Mouse (Mus musculus) heart, embryonic 13.5 days (tissue): ENCODE data around the gene Tyw1. TPM values are rescaled to one million over a fixed set of nuclear protein-coding genes. Genes with fewer than 3 reads are reported as not detected.

Experiments used
- ATAC-seq: fragments of 200-750 bp; cut with Nextera tagmentation; 2 replicates; pipeline ENCODE4 v1.8.0; 2017; ENCODE audit warnings: moderate TSS enrichment; ENCODE audit not compliant: insufficient number of reproducible peaks, low FRiP score, low TSS enrichment; ENCODE audit errors: extremely low read depth
- H3K27ac ChIP-seq: fragments of 300-500 bp; sonication (generic); replicated peaks from 2 replicates; pipeline ENCODE4 v1.5.1; 2015; ENCODE audit warnings: moderate library complexity, mild to moderate bottlenecking, inconsistent platforms
- H3K27me3 ChIP-seq: fragments of 300-500 bp; sonication (generic); replicated peaks from 2 replicates; pipeline ENCODE4 v1.6.1; 2015; ENCODE audit warnings: mild to moderate bottlenecking, inconsistent platforms
- H3K36me3 ChIP-seq: fragments of 300-500 bp; sonication (generic); 2 replicates; pipeline ENCODE4 v1.6.1; 2015; ENCODE audit warnings: mild to moderate bottlenecking, inconsistent platforms
- H3K4me1 ChIP-seq: fragments of 300-500 bp; sonication (generic); 2 replicates; pipeline ENCODE4 v1.6.1; 2015; ENCODE audit warnings: inconsistent platforms
- H3K4me2 ChIP-seq: fragments of 300-500 bp; sonication (generic); 2 replicates; pipeline ENCODE4 v1.6.1; 2015; ENCODE audit warnings: inconsistent platforms, mild to moderate bottlenecking, moderate library complexity
- H3K4me3 ChIP-seq: fragments of 300-500 bp; sonication (generic); 2 replicates; pipeline ENCODE4 v1.5.1; 2015; ENCODE audit warnings: moderate library complexity, mild to moderate bottlenecking, inconsistent platforms
- H3K9ac ChIP-seq: fragments of 300-500 bp; sonication (generic); 2 replicates; pipeline ENCODE4 v1.6.1; 2015; ENCODE audit warnings: inconsistent platforms, mild to moderate bottlenecking, moderate library complexity
- H3K9me3 ChIP-seq: fragments of 300-500 bp; sonication (generic); 2 replicates; pipeline ENCODE4 v1.6.1; 2016; ENCODE audit warnings: inconsistent platforms
- WGBS: fragments of 180-500 bp; shearing (Covaris S2); methylation state at CpG from one replicate; pipeline ENCODE4 v1.1.7; 2015; ENCODE audit warnings: mixed read lengths; 5-methylcytosine and 5-hydroxymethylcytosine counted together
- polyA plus RNA-seq: library from polyadenylated mRNA; unstranded; fragments of >200 nt; fragmentation: Nextera tagmentation; extraction: Ambion mirVana; gene quantifications from 2 replicates; pipeline ENCODE4 v1.2.1, GENCODE M21; 2015

Gene Tyw1
- polyA plus RNA-seq, 1 experiment from 2014 or later, result 16.4 TPM

DNA sequence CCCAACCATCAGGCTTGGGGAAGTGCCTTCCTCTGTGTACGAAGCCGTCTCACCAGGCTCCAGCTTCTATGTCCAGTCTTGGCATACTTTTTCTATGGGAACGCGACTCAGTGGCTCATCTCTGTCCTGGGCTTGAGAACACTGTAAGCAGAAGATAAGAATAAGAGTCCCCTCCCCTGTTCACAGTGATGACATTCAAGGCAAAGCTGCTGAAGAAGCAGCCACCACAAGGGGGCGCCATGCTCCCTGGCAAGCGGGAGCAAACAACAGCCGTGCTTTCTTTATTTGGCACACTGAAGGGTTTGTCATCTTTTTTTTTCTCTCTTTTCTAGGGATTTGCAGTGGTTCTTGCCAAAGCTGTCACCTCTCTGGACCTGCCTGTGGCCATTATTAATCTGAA is 11.2 kb downstream of the Tyw1 start:
- Histone ChIP-seq H3K27ac (no peak overlapping the region), H3K9ac (no peak overlapping the region), H3K4me2 (no peak overlapping the region), H3K4me3 (no peak overlapping the region), H3K36me3 (peaks cover 84% of the 10 kb centered on the region), H3K4me1 (no peaks in the 10 kb centered on the region), H3K9me3 (no peaks in the 10 kb centered on the region), H3K27me3 (no peaks in the 10 kb centered on the region)
- WGBS, result 81% methylated on average over 7 of the region's 7 CpGs
- ATAC-seq, result no peak

DNA sequence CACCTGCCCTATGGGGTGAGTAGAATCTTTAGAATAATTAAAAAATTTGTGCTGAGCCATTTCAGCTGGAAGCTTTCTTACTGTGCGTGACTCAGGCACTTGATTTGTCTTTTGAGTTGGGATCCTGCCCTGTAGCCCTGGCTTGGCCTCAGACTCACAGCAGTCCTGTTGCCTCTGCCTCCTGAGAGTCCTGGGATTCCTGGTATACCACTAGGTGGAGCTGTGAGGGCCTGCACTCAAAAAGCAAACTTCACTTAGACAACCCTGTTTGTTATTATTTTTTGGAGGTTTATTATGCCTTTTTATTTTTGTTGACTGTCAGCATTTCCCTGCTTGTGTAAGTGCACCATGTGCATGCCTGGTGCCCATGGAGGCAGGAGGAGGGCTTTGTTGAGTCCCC is 11.9 kb downstream of the Tyw1 start:
- 87% methylated on average over 1 of the region's 1 CpGs for WGBS
- Histone ChIP-seq H3K4me2 (no peak overlapping the region), H3K27me3 (no peaks in the 10 kb centered on the region), H3K9me3 (no peaks in the 10 kb centered on the region), H3K4me3 (no peak overlapping the region), H3K36me3 (peaks cover 87% of the 10 kb centered on the region), H3K4me1 (no peaks in the 10 kb centered on the region), H3K27ac (no peak overlapping the region), H3K9ac (no peak overlapping the region)
- no peak for ATAC-seq

DNA sequence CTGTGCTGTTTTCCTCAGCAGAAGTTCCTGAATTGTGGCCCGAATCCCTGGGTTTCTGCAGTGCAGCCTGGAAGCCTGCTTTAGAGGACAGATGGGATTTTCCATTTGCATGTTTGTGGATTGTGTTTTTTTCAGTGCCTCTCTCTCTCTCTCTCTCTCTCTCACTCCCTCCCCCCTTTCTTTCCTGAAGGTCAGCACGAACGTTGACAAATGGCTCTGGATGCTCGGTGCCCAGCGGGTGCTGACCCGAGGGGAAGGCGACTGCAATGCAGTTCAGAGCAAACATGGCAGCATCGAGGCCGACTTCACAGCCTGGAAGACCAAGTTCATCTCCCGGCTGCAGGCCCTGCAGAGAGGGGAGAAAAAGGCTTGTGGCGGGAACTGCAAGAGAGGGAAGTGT is 13.6 kb downstream of the Tyw1 start:
- no peak overlapping the region for H3K9ac ChIP-seq
- H3K36me3 ChIP-seq, result peaks cover 88% of the 10 kb centered on the region
- no peak for ATAC-seq
- H3K4me2 ChIP-seq, result no peak overlapping the region
- no peak overlapping the region for H3K27ac ChIP-seq
- no peak overlapping the region for H3K4me3 ChIP-seq
- no peaks in the 10 kb centered on the region for H3K27me3 ChIP-seq
- H3K4me1 ChIP-seq, result no peaks in the 10 kb centered on the region
- H3K9me3 ChIP-seq, result no peaks in the 10 kb centered on the region
- WGBS, result 75% methylated on average over 11 of the region's 11 CpGs

DNA sequence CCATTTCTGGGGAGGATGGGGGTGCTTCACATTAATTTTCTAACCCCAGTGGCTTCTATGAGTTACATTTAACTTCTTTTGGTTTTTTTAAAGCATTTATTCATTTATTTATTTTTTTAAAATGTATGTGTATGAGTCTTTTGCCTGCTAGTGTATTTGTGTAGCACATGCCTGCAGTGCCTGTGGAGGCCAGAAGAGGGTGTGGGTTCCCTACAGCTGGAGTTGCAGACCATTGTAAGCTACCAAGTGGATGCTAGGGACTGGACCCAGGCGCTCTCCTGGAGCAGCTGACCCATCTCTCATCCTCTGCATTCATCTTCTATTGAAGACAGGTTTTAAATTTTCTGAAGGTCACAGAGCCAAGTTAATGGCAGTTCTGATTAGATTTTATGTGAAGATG is 16.9 kb downstream of the Tyw1 start:
- 91% methylated on average over 1 of the region's 1 CpGs for WGBS
- peaks cover 91% of the 10 kb centered on the region for H3K36me3 ChIP-seq
- H3K4me1 ChIP-seq, result no peaks in the 10 kb centered on the region
- H3K27ac ChIP-seq, result no peak overlapping the region
- no peak overlapping the region for H3K4me2 ChIP-seq
- H3K9me3 ChIP-seq, result no peaks in the 10 kb centered on the region
- H3K27me3 ChIP-seq, result no peaks in the 10 kb centered on the region
- ATAC-seq, result no peak
- H3K9ac ChIP-seq, result no peak overlapping the region
- H3K4me3 ChIP-seq, result no peak overlapping the region

DNA sequence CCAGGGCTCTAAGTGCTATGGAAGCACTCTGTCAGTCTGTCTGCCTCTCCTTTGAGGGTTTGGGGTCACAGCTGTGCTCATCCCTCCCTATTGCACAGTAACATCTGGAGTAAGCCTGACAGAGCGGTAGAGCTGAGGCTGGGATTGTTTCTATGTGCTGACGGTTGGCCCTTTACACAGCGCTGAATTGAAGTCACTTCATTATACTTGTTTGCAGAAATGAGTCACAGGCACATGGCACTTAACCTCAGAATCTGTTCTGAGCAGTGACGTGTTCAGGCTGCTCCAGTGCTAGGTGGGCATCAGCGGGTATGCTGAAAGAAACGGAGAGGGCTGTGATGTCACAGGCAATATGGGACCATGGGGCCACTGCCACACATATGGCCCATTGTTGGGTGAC is 17.6 kb downstream of the Tyw1 start:
- Histone ChIP-seq H3K9me3 (no peaks in the 10 kb centered on the region), H3K9ac (no peak overlapping the region), H3K27me3 (no peaks in the 10 kb centered on the region), H3K27ac (no peak overlapping the region), H3K36me3 (peaks cover 91% of the 10 kb centered on the region), H3K4me2 (no peak overlapping the region), H3K4me1 (peaks cover 2% of the 10 kb centered on the region; the same call in 1 of the 2 replicates), H3K4me3 (no peak overlapping the region)
- WGBS, result 94% methylated on average over 6 of the region's 6 CpGs
- no peak for ATAC-seq

DNA sequence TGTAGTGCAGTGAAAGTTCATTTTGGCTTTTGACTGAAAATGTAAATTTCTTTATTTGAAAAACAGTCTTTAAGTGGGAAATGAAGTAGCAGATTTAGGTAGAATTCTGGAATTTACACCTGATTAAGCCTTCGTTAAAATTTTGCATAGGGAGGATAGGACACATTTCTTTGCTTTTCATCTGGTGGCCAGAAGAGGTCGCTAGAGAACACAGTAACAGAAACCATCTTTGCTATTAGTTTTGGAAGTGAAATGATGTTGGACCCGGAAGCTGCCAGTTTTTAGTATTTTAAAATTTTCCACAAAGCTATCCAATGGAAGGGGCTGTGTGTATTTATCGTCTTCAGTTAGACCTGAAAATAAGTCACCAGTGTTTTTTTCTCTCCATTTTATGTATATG is 20.1 kb downstream of the Tyw1 start:
- H3K9me3 ChIP-seq, result no peaks in the 10 kb centered on the region
- no peak for ATAC-seq
- peaks cover 92% of the 10 kb centered on the region for H3K36me3 ChIP-seq
- H3K4me1 ChIP-seq, result peaks cover 5% of the 10 kb centered on the region; the same call in 1 of the 2 replicates
- H3K4me3 ChIP-seq, result no peak overlapping the region
- 50% methylated on average over 4 of the region's 4 CpGs for whole genome bisulfite sequencing
- H3K27ac ChIP-seq, result no peak overlapping the region
- no peaks in the 10 kb centered on the region for H3K27me3 ChIP-seq
- no peak overlapping the region for H3K4me2 ChIP-seq
- no peak overlapping the region for H3K9ac ChIP-seq

DNA sequence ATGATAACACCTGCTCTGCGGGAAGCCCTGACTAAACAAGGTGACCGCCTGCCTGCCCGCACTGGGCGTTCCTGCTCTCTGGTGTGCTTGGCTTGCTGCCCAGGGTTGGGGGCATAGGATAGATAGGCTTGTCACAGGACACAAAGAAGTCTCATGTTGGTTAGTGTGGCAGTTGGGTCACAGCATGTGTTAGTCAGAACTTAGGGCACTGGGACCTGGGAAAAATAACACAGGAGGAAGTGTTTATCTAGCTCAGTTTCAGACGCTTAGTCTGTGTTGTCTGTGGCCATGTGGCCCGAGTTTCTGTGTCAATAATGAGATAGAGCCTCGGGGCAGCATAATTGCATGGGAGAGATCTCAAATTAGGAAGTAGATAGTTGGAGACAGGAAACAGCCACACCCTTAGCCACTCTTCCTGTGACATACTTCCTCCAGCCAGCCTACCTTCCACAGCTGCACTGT is 22.6 kb downstream of the Tyw1 start:
- Histone ChIP-seq H3K27ac (peak overlapping the region; percentile 48), H3K9ac (no peak overlapping the region), H3K27me3 (no peaks in the 10 kb centered on the region), H3K9me3 (no peaks in the 10 kb centered on the region), H3K36me3 (peaks cover 94% of the 10 kb centered on the region), H3K4me3 (no peak overlapping the region), H3K4me1 (peaks cover 5% of the 10 kb centered on the region; the same call in 1 of the 2 replicates), H3K4me2 (no peak overlapping the region)
- WGBS, result 44% methylated on average over 7 of the region's 7 CpGs
- no peak for ATAC-seq

DNA sequence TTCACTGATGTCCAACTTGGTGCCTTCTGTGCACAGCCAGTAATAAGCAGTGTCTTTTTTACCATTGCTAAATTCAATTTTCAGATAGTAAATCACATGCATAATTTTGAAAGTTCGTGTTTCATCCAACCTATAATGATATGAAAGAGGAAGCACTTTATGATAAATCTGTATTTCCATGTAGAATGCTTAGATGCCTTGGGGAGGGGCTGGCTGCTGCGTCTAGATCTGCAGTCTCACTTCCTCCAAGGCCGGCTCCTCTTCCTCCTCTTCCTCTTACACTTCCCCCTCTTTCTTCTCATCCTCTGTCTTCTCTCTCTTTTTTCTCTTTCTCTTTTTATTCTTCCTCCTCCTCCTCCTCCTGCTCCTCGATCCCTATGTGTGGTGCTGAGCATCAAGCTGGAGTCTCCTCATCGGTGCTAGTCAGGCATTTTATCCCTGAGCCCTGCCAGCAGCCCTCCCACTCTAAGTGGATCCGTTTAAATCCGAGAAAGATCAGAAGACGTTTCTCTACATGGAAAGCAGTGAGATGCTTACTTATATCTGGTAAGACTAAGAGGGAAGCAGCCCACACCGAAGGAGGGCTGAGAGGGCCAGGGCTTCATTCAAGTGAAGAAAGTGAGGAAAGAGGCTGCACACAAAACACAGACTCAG is 27.8 kb downstream of the Tyw1 start:
- Histone ChIP-seq H3K9me3 (0 out of 2 replicates have a peak, but pooled peaks cover 4% of the 10 kb centered on the region), H3K27ac (no peak overlapping the region), H3K4me1 (peaks cover 1% of the 10 kb centered on the region; the same call in 1 of the 2 replicates), H3K9ac (no peak overlapping the region), H3K4me2 (no peak overlapping the region), H3K36me3 (peaks cover 97% of the 10 kb centered on the region), H3K27me3 (no peaks in the 10 kb centered on the region), H3K4me3 (no peak overlapping the region)
- no peak for ATAC-seq
- 92% methylated on average over 9 of the region's 9 CpGs for WGBS

DNA sequence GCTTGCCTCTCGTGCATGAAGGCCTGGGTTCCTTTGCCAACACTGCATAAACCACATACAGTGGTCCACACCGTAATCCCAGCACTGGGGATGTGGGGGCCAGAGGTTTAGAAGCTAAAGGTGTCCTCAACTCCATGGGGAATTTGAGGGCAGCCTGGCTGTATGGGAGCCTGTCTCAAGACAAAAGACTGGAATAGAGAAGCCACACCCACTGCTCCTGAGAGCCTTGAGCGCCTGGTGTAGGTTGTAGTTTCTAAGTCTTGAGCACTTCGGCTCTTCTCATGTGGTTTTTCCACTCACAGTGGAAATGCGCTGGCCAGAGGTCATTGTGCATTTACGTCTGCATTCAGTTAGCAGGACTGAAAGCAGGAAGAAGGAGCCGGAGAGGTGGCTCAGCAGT is 32.7 kb downstream of the Tyw1 start:
- Histone ChIP-seq H3K4me2 (no peak overlapping the region), H3K4me3 (no peak overlapping the region), H3K27me3 (no peaks in the 10 kb centered on the region), H3K27ac (no peak overlapping the region), H3K4me1 (no peaks in the 10 kb centered on the region), H3K9ac (no peak overlapping the region), H3K36me3 (peaks cover 94% of the 10 kb centered on the region), H3K9me3 (0 out of 2 replicates have a peak, but pooled peaks cover 4% of the 10 kb centered on the region)
- ATAC-seq, result no peak
- WGBS, result 88% methylated on average over 7 of the region's 7 CpGs

DNA sequence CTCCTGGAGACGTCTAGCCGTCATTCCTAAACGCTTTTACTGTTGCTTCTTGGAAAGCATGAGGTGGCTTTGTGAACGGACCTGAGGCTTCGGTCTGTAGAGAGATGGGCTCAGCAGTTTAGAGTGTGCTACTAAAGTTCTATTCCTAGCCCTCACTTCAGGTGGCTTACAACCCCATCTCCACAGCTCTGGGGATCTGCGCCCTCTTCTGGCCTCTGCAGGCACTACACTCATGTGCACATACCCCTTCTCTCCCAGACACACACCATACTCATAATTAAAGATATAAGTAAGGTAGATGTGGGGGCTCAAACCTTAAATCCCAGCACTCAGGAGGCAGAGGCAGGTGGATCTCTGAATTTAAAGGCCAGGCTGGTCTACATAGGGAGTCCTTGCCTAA is 34.8 kb downstream of the Tyw1 start:
- no peak overlapping the region for H3K4me3 ChIP-seq
- WGBS, result 97% methylated on average over 6 of the region's 6 CpGs
- H3K27me3 ChIP-seq, result no peaks in the 10 kb centered on the region
- no peak for ATAC-seq
- no peak overlapping the region for H3K9ac ChIP-seq
- H3K4me2 ChIP-seq, result no peak overlapping the region
- H3K36me3 ChIP-seq, result peaks cover 90% of the 10 kb centered on the region
- no peaks in the 10 kb centered on the region for H3K4me1 ChIP-seq
- no peaks in the 10 kb centered on the region for H3K9me3 ChIP-seq
- no peak overlapping the region for H3K27ac ChIP-seq

DNA sequence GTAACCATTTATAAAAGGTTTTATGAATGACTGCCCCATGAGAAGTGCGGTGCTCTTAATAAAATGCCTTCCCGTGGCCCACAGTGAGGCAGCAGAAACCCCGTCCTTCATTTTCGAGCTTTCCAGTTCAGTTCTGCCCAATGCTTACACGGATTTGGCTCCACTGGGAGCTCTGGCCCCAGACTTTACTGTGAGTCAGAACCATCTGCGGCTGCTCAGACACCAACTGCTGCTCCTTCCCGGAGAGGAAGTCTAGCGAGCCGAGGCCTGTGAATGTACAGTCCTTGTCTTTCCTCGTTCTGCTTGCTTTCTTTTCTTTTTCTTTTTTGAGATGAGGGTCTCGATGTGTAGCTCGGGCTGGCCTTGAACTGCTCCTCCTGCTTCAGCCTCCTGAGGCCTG is 35.4 kb downstream of the Tyw1 start:
- no peak for ATAC-seq
- Histone ChIP-seq H3K36me3 (peaks cover 90% of the 10 kb centered on the region), H3K4me1 (no peaks in the 10 kb centered on the region), H3K4me3 (no peak overlapping the region), H3K4me2 (no peak overlapping the region), H3K9me3 (no peaks in the 10 kb centered on the region), H3K27me3 (no peaks in the 10 kb centered on the region), H3K9ac (no peak overlapping the region), H3K27ac (no peak overlapping the region)
- 89% methylated on average over 12 of the region's 12 CpGs for WGBS

DNA sequence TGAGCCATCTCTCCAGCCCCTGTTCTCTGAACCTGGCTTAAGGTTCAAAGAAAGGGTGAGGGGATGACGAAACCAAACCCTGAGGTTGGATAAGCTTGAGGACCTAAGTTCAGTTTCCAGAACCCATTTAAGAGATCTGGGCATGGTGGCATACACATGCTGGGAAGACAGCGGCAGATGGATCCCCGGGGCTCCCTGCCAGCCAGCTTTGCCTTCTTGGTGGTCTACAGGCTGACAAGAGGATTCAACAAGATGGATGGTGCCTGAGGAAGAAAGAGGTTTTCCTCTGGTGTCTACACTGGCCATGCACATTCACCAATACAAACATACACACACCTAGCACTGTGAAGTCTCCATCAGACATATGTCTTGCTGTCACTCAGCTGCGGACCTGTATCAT is 37.6 kb downstream of the Tyw1 start:
- H3K9me3 ChIP-seq, result no peaks in the 10 kb centered on the region
- H3K9ac ChIP-seq, result no peak overlapping the region
- no peaks in the 10 kb centered on the region for H3K27me3 ChIP-seq
- ATAC-seq, result no peak
- WGBS, result 85% methylated on average over 4 of the region's 4 CpGs
- no peak overlapping the region for H3K4me2 ChIP-seq
- no peak overlapping the region for H3K4me3 ChIP-seq
- H3K4me1 ChIP-seq, result no peaks in the 10 kb centered on the region
- no peak overlapping the region for H3K27ac ChIP-seq
- H3K36me3 ChIP-seq, result peaks cover 91% of the 10 kb centered on the region
